Mouse (Mus musculus): Measurements from ENCODE around the gene Wbp11. TPM values are rescaled to one million over a fixed set of nuclear protein-coding genes. Genes with fewer than 3 reads are reported as not detected.

The Wbp11 gene
- total RNA-seq, 2 experiments from 2014 or later: 114 to 116 TPM

DNA sequence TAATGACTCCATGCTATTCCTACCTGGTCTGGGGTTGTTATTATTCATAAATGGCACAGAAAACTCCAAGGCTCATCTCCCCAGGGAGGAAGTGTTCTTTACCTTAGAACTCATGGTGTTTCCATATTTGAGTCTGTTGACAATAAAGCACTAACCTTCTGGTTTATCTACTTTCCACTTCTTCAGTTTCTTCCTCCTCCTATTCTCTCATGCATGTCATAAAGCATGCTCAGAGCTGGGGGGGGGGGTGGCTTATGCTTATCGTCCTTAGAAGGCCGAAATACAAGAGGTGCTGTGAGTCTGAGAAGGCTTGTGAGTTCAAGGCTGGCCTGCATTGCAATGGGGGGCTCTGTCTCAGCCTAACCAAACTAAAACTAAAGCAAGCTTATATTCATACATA lies 27.1 kb upstream of the Wbp11 start:
- H3K4me3 ChIP-seq: no peak overlapping the region
- TF ChIP-seq CTCF (IDR thresholded peaks at IDR 0.05): no peak
- DNase-seq (ENCODE audit: extremely low spot score in 1 of 2, low spot score in 2 of 2): no peak
- intact Hi-C loops (cut with DNase I): loop anchor here (10.0 kb wide), 1 partner anchor 320 kb away; the partner anchor contains the start of gene Rerg
- H3K27ac ChIP-seq: no peak overlapping the region

- Histone ChIP-seq H3K27ac (no peak overlapping the region), H3K4me3 (no peak overlapping the region)
- no peak for DNase-seq (ENCODE audit: extremely low spot score in 1 of 2, low spot score in 2 of 2)
- intact Hi-C loops (cut with DNase I): loop anchor here (10.0 kb wide), 1 partner anchor 320 kb away; the partner anchor contains the start of gene Rerg
- no peak for TF ChIP-seq CTCF (IDR thresholded peaks at IDR 0.05)
These were observed 26.3 kb upstream of the Wbp11 start for GRCm38 (mm10) chr6:136854361-136854781.

GRCm38 (mm10) chr6:136852762-136853161 lies 24.7 kb upstream of the Wbp11 start:
- no peak overlapping the region for H3K4me3 ChIP-seq
- no peak for TF ChIP-seq CTCF (IDR thresholded peaks at IDR 0.05)
- no peak for DNase-seq (ENCODE audit: extremely low spot score in 1 of 2, low spot score in 2 of 2)
- intact Hi-C loops (cut with DNase I): loop anchor here (2.0 to 10.0 kb wide), 2 partner anchors 18 to 322 kb away; partner anchors contain the start of genes Rerg and Smco3
- H3K27ac ChIP-seq: no peak overlapping the region

DNA sequence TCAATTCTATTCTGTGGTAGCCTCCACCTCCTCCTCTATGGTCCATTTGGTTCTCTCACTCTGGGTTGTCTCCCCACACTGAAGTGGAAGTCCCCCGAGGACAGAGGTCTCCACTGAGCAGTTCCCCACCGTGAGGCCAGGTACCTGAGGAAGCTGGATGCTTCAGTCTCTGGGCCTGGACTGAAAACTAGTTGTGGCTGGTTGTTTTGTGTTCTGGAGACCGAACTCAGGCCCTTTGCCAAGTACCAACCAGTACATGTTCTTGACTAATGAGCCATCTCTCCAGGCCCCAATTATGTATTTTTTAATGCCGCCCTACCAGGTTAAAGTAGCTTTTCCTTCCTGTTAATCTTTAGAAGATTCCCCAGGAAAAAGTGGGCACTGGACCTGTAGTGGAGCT lies 24.3 kb upstream of the Wbp11 start:
- TF ChIP-seq CTCF (IDR thresholded peaks at IDR 0.05): no peak
- no peak for DNase-seq (ENCODE audit: extremely low spot score in 1 of 2, low spot score in 2 of 2)
- no peak overlapping the region for H3K27ac ChIP-seq
- H3K4me3 ChIP-seq: no peak overlapping the region
- intact Hi-C loops (cut with DNase I): loop anchor here (2.0 to 10.0 kb wide), 2 partner anchors 18 to 322 kb away; partner anchors contain the start of genes Rerg and Smco3

DNA sequence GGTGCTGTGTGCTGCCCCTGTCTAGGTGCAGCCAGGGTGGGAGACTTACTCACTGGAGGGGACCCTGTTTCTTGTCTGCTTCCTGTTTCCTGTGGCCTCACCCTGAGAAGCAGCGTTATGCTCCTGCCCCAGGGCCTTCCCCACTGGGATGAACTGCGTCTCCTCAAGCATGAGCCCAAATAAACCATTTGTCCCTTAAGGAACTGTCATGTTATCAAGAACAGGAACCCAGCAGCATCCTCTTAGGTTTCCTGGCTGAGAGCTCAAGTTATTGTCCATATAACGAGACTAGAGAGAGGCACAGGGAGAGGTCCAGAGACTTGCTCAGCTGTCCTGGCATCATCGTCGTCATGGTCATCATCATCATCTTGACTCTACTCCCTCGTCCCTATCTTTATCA lies 22.2 kb upstream of the Wbp11 start:
- intact Hi-C loops (cut with DNase I): loop anchor here (10.0 kb wide), 1 partner anchor 325 kb away; the partner anchor contains the start of gene Rerg
- Histone ChIP-seq H3K27ac (no peak overlapping the region), H3K4me3 (no peak overlapping the region)
- no peak for DNase-seq (ENCODE audit: extremely low spot score in 1 of 2, low spot score in 2 of 2)
- TF ChIP-seq CTCF (IDR thresholded peaks at IDR 0.05): no peak

DNA sequence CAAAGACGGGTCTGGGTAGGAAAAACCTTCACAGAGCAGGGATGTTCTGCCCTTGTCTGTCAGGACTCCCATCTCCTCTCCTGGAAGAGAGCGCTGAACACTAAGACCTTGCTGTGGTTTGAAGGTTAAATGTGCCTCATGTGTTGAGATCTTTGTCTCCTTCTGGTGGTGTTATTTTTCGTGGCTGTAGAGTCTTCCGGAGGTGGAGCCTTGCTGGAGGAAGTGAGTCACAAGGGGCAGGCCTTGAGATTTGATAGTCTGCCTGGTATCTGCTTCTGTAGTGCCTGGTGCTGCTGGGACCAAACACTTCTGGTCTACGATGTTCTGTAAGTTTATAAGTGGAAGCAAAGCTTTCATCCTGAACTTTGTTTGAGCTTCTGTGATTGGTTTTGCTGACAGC lies 20.9 kb upstream of the Wbp11 start:
- intact Hi-C loops (cut with DNase I): no loop called here
- DNase-seq (ENCODE audit: extremely low spot score in 1 of 2, low spot score in 2 of 2): no peak
- TF ChIP-seq CTCF (IDR thresholded peaks at IDR 0.05): no peak
- Histone ChIP-seq H3K4me3 (no peak overlapping the region), H3K27ac (no peak overlapping the region)

GRCm38 (mm10) chr6:136848399-136848798 lies 20.4 kb upstream of the Wbp11 start:
- Histone ChIP-seq H3K27ac (no peak overlapping the region), H3K4me3 (no peak overlapping the region)
- no peak for TF ChIP-seq CTCF (IDR thresholded peaks at IDR 0.05)
- intact Hi-C loops (cut with DNase I): no loop called here
- DNase-seq (ENCODE audit: extremely low spot score in 1 of 2, low spot score in 2 of 2): no peak

GRCm38 (mm10) chr6:136847790-136848189 lies 19.8 kb upstream of the Wbp11 start:
- peak; percentile 29 to 36 for DNase-seq (ENCODE audit: extremely low spot score in 1 of 2, low spot score in 2 of 2)

GRCm38 (mm10) chr6:136847267-136847666 lies 19.2 kb upstream of the Wbp11 start:
- no peak overlapping the region for H3K4me3 ChIP-seq
- H3K27ac ChIP-seq: no peak overlapping the region
- no peak for DNase-seq (ENCODE audit: extremely low spot score in 1 of 2, low spot score in 2 of 2)
- intact Hi-C loops (cut with DNase I): no loop called here
- no peak for TF ChIP-seq CTCF (IDR thresholded peaks at IDR 0.05)

More at GRCm38 (mm10) chr6:136847790-136848189, 19.8 kb upstream of the Wbp11 start:
- peak; percentile 66 for TF ChIP-seq CTCF (IDR thresholded peaks at IDR 0.05)
- Histone ChIP-seq H3K27ac (no peak overlapping the region), H3K4me3 (no peak overlapping the region)
- intact Hi-C loops (cut with DNase I): no loop called here

DNA sequence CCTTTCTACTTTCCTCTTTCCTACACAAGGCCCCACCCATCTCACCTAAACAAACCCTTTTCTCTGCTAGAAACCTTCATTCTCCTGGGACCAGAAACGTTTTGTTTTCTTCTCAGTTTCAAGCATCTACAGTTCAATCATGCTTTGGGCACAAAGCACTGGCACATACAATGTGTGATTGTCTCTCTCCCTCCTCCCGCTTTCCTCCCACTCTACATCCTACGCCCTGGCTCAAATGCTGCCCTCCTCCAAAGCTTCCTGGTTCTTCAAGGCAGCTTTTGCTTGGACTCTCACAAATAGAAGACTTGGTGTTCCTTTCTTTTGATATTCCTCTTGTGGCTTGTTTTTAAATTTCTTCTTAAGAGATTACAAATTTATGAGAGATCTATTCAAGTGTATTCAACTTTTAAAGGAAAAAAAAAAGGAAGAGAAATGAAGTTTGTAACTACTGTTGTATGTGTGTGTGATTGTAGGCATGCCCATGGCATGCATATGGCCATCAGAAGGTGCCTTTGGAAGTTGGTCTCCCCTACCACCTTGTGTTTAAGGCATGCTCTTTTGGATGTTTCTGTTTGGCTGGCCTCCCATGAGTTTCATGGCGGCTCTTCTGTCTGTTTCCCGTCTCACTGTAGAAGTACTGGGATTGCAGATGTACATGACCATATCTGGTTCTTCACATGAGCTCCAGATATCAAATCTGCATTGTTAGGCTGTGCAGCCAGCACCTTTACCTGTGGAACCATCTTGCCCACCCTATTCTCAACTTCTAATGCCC lies 17.9 kb upstream of the Wbp11 start:
- Histone ChIP-seq H3K27ac (peak overlapping the region; percentile 63), H3K4me3 (no peak overlapping the region)
- no peak for TF ChIP-seq CTCF (IDR thresholded peaks at IDR 0.05)
- no peak for DNase-seq (ENCODE audit: extremely low spot score in 1 of 2, low spot score in 2 of 2)
- intact Hi-C loops (cut with DNase I): no loop called here

GRCm38 (mm10) chr6:136844903-136845302 lies 16.9 kb upstream of the Wbp11 start:
- intact Hi-C loops (cut with DNase I): no loop called here
- DNase-seq (ENCODE audit: extremely low spot score in 1 of 2, low spot score in 2 of 2): no peak
- TF ChIP-seq CTCF (IDR thresholded peaks at IDR 0.05): no peak
- no peak overlapping the region for H3K4me3 ChIP-seq
- no peak overlapping the region; the same call in 1 of the 2 replicates for H3K27ac ChIP-seq

DNA sequence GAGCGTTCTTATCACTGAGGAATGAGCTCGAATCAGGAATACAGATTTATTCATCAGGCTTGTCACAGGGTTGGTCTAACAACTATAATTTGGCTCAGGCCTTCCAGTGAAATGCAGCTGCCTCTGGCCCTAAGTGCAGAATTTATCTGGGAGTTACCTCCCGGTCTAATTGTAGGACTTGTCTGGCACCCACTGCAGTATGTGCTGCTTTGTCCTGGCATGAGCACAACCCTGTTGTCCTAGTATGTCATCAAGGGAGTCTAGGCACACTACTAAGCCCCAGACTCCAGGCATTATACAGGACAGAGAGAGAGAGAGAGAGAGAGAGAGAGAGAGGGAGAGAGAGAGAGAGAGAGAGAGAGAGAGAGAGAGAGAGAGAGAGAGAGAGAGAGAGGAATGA lies 9.3 kb upstream of the Wbp11 start:
- Histone ChIP-seq H3K27ac (no peak overlapping the region), H3K4me3 (no peak overlapping the region)
- DNase-seq (ENCODE audit: extremely low spot score in 1 of 2, low spot score in 2 of 2): no peak
- intact Hi-C loops (cut with DNase I): no loop called here
- no peak for TF ChIP-seq CTCF (IDR thresholded peaks at IDR 0.05)
